Mouse (Mus musculus): ENCODE results near the gene Mtmr12.
A peak's percentile ranks its signal among the peaks of the same experiment; 100 is the strongest.

- no peak for TF ChIP-seq USF1 (IDR thresholded peaks at IDR 0.05; ENCODE audit: low read depth, low read length)
- no peak for TF ChIP-seq CTCF (IDR thresholded peaks at IDR 0.05 in 2 of 3, conservative IDR thresholded peaks at IDR 0.05 in 1 of 3; ENCODE audit: control insufficient read depth in 1 of 3, insufficient read depth in 1 of 3, low read depth in 2 of 3, low read length in 3 of 3, poor library complexity in 1 of 3, severe bottlenecking in 1 of 3)
- TF ChIP-seq USF2 (IDR thresholded peaks at IDR 0.05; ENCODE audit: borderline replicate concordance in 1 of 2, insufficient read depth in 1 of 2, low read depth in 1 of 2, low read length in 2 of 2), result no peak
- no peak for TF ChIP-seq MAZ (IDR thresholded peaks at IDR 0.05; ENCODE audit: low read depth, low read length)
- no peak for TF ChIP-seq POLR2A (IDR thresholded peaks at IDR 0.05; ENCODE audit: control insufficient read depth in 1 of 2, insufficient read depth in 1 of 2, low read depth in 1 of 2, low read length in 2 of 2, poor library complexity in 1 of 2)
- 0 out of 4 replicates have a peak, but pooled peaks of 1 of the 2 experiments have one; percentile 0 for TF ChIP-seq EP300 (IDR thresholded peaks at IDR 0.05; ENCODE audit: low read depth in 1 of 2, low read length in 2 of 2)
- TF ChIP-seq TBP (IDR thresholded peaks at IDR 0.05; ENCODE audit: low read depth, low read length), result no peak
- TF ChIP-seq ZNF384 (IDR thresholded peaks at IDR 0.05; ENCODE audit: low read depth, low read length), result no peak
- no peak for TF ChIP-seq NELFE (IDR thresholded peaks at IDR 0.05; ENCODE audit: low read depth, low read length)
Measured at GRCm38 (mm10) chr15:12206646-12207222, 1.9 kb downstream of the Mtmr12 start.

All from MEL (cell line).